Comparison of ENCODE assay signal across 10 mouse cellular contexts in genomic region chr11:113188263-113188920, GRCm38 (mm10).
DNase-seq lines count a peak whose midpoint lies in the region; ATAC-seq lines count a peak whose summit lies in the region.
"Had no signal": no experiment of that assay in that cellular context is flagged by ENCODE, and none has a peak within 500 bp of the region (broad histone marks: within the 10 kb centered on the region; RNA-seq: fewer than 3 reads in every experiment).

No protein-coding gene starts in this region.

- no peak overlapping the region for H3K4me2 ChIP-seq in neural tube, embryonic 11.5 days (ENCODE audit: low read depth)
- H3K4me2 ChIP-seq in neural tube, embryonic 15.5 days, result no peak overlapping the region

- peak; percentile 42 to 72 for DNase-seq in frontal cortex, postnatal 10 days (ENCODE audit: low spot score in 2 of 2)
- no peak for DNase-seq in frontal cortex, postnatal 36 days (ENCODE audit: low spot score in 2 of 2)
- peak; percentile 74 for DNase-seq in neural tube, embryonic 11.5 days (ENCODE audit: low spot score)
- DNase-seq in neural tube, embryonic 10.5 days (ENCODE audit: extremely low spot score, low spot score), result no peak
- peak; percentile 40 to 57 for DNase-seq in left cerebral cortex, postnatal 25 days (ENCODE audit: low spot score in 2 of 2)
- DNase-seq in thymus, postnatal 36 days, result no peak
- DNase-seq: cerebellum, adult 18-20 months had no signal

- H3K4me1 ChIP-seq in neural tube, embryonic 11.5 days (ENCODE audit: control insufficient read depth, insufficient read depth, low read length), result peaks cover 54% of the 10 kb centered on the region
- H3K4me1 ChIP-seq in neural tube, embryonic 15.5 days, result peaks cover 33% of the 10 kb centered on the region
- H3K4me1 ChIP-seq: megakaryocyte, embryonic 14.5 days had no signal

- no peaks in the 10 kb centered on the region for H3K27me3 ChIP-seq in neural tube, embryonic 11.5 days (ENCODE audit: control insufficient read depth, insufficient read depth, low read length)
- H3K27me3 ChIP-seq in neural tube, embryonic 15.5 days (replicated peaks), result no peaks in the 10 kb centered on the region

- H3K4me3 ChIP-seq in neural tube, embryonic 11.5 days (ENCODE audit: low read depth, low read length), result no peak overlapping the region
- H3K4me3 ChIP-seq in neural tube, embryonic 15.5 days (replicated peaks), result no peak overlapping the region
- H3K4me3 ChIP-seq: megakaryocyte, embryonic 14.5 days had no signal

- WGBS in neural tube, embryonic 11.5 days, result 9% methylated on average over 4 of the region's 4 CpGs
- 14% methylated on average over 4 of the region's 4 CpGs for whole genome bisulfite sequencing in neural tube, embryonic 15.5 days

- intact Hi-C loops in left cerebral cortex, postnatal 25 days (cut with DNase I), result no loop called here

- H3K9ac ChIP-seq in neural tube, embryonic 11.5 days (ENCODE audit: low read length), result no peak overlapping the region
- no peak overlapping the region for H3K9ac ChIP-seq in neural tube, embryonic 15.5 days (replicated peaks)

- no peaks in the 10 kb centered on the region for H3K36me3 ChIP-seq in neural tube, embryonic 11.5 days (ENCODE audit: control insufficient read depth, insufficient read depth, low read length)
- no peaks in the 10 kb centered on the region for H3K36me3 ChIP-seq in neural tube, embryonic 15.5 days

- peak overlapping the region; percentile 78 for H3K27ac ChIP-seq in neural tube, embryonic 11.5 days (ENCODE audit: low read depth, low read length)
- H3K27ac ChIP-seq in neural tube, embryonic 15.5 days (replicated peaks), result peak overlapping the region; percentile 64

- H3K9me3 ChIP-seq in neural tube, embryonic 11.5 days (ENCODE audit: control insufficient read depth, low read length), result no peaks in the 10 kb centered on the region
- H3K9me3 ChIP-seq in neural tube, embryonic 15.5 days (replicated peaks), result no peaks in the 10 kb centered on the region

- ATAC-seq in neural tube, embryonic 11.5 days (ENCODE audit: insufficient read depth, low FRiP score, low TSS enrichment), result peak; percentile 93
- peak; percentile 88 for ATAC-seq in neural tube, embryonic 15.5 days (ENCODE audit: low FRiP score)
- no peak for ATAC-seq in erythroblast, adult 5-6 weeks (replicated peaks; ENCODE audit: low FRiP score, poor library complexity, severe bottlenecking)

Comparison
In these comparisons a context has a peak if more than half of its experiments do, and no peak if none do; other contexts are left out.
1. DNase-seq: peak in frontal cortex, postnatal 10 days (2 of 2), neural tube, embryonic 11.5 days (single experiment) and left cerebral cortex, postnatal 25 days (2 of 2); none in frontal cortex, postnatal 36 days (0 of 2), neural tube, embryonic 10.5 days (single experiment) and thymus, postnatal 36 days (0 of 2).